Mouse (Mus musculus) megakaryocyte progenitor cell, adult 5-6 weeks (primary cell): ENCODE measurements around the gene Kcnk18. TPM values are rescaled to one million over a fixed set of nuclear protein-coding genes. Genes with fewer than 3 reads are reported as not detected.

ENCODE experiments used
- ATAC-seq: replicated peaks from 2 replicates; pipeline ENCODE4 v1.8.0; 2016; ENCODE audit warnings: mild to moderate bottlenecking, moderate TSS enrichment, inconsistent platforms; ENCODE audit not compliant: poor library complexity
- total RNA-seq, 2 experiments: library from RNA; stranded (forward) in 1 of 2; stranded (reverse) in 1 of 2; fragments of 157-497, 149-512 nt in 1 of 2; fragments of 200-1000 nt in 1 of 2; gene quantifications; 2 replicates each; pipeline versions ENCODE4 v1.2.3 to v1.2.4; 2015 to 2017

Gene Kcnk18
- total RNA-seq, 2 experiments from 2014 or later: not detected

GRCm38 (mm10) chr19:59221131-59221530, 2.1 kb downstream of the Kcnk18 start:
- ATAC-seq: no peak

DNA sequence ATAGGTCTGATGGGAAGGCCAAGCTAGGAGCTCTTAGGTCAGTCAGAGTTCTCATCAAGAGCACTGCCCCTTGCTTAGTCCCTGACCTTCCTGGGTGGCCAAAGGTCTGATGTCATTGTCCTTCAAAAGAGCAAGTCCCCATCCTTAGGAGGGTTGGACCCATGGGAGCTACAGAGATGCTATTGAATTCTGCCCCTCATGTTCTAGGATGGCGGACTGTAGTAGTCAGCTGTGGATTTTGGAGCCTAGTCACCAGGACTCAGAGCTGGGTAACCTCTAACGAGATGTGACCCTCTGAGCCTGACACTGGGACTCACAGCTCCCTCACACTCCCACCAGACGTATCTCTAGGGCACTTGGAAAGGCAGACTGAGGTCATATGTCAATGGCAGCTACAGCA, 9.4 kb downstream of the Kcnk18 start:
- ATAC-seq: no peak

- ATAC-seq: no peak
Observed at GRCm38 (mm10) chr19:59232786-59233185, 13.8 kb downstream of the Kcnk18 start.

DNA sequence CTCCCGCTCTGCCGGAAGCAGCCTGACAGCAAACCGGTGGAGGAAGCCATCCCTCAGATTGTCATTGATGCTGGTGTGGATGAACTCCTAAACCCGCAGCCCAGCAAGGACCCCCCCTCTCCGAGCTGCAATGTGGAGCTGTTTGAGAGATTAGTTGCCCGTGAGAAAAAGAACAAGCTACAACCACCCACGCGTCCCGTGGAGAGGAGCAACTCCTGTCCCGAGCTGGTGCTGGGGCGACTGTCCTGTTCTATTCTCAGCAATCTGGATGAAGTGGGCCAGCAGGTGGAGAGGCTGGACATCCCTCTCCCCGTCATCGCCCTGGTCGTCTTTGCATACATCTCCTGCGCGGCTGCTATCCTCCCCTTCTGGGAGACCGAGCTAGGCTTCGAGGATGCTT, 16.0 kb downstream of the Kcnk18 start:
- ATAC-seq: no peak

DNA sequence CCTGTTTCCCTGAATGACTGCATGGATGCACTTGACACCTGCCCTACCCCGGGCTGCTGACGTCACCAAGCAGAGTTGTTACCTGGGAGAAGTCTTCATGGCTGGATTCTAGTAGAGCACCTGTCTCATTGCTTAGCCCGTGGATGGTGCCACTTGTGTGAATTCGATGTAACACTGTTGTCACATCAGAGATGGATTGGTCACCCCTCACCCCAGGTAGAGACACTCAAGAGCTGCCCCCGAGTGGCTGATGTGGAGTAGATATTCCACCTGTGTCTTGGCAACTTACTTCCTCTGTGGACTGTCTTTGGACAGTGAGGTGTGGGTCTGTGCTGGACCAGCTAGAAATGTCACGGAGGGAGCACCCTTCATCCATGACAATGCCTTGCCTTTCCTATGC, 17.0 kb downstream of the Kcnk18 start:
- ATAC-seq: no peak

DNA sequence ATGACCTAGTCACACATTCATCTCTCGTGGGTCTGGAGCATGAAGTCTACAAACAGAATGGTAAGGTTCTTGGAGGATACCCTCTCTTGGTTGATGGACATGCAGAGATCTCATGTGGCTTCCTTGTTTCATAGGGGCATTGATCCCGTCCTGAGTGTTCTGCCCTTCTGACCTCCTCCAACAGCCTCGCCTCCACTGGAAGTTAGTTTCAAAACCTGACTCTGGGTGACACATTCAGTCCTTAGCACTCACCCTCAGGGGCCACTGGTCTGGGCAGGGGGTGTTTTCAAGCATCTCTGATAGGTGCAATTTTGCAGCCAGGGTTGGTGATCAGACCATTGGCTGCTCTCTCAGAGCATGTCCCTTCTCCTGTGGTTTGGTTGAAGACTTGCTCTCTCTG, 19.6 kb downstream of the Kcnk18 start:
- ATAC-seq: no peak

DNA sequence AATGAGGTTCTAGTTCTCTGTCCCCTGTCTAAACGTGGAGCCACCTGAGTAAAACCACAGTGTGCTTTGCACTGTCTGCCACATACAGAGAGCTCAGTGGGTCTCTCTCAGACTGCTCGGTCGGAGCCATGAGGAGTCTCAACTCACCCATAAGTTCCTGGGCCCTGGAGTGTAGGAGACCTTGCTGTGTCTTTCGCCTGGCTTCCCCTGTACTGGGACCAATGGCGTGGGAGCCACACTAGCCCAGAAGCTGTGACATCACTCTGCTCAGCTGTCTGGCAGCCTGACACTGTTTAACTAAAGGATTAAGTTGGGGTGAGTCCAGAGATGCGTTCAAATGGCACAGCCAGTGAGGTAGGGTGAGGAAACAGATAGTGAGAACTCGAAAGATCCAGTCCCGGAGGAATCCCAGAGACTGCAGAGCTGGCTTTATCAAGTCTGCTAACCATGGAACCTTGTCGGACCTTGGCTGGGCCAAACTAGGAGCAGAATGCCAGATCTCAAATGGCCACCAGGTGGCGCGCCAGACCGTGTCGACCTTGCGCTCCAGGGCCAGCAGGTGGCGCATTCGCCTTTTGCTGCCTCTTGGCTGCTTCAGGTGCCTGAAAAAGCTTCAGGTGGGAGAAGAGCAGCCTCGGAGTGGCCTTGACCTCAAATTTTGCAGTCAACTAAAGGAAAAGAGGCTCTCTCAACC, 20.3 kb downstream of the Kcnk18 start:
- peak; percentile 98 for ATAC-seq

GRCm38 (mm10) chr19:59241987-59242386, 23.0 kb downstream of the Kcnk18 start:
- no peak for ATAC-seq

- ATAC-seq: peak; percentile 51
Observed at GRCm38 (mm10) chr19:59243057-59243456, 24.0 kb downstream of the Kcnk18 start.

GRCm38 (mm10) chr19:59248144-59248543, 29.1 kb downstream of the Kcnk18 start:
- peak; percentile 9; the same call in 1 of the 2 replicates for ATAC-seq

GRCm38 (mm10) chr19:59248553-59249286, 29.7 kb downstream of the Kcnk18 start:
- peak; percentile 62 for ATAC-seq

- ATAC-seq: peak; percentile 66
Observed at GRCm38 (mm10) chr19:59252651-59253050, 33.6 kb downstream of the Kcnk18 start.

DNA sequence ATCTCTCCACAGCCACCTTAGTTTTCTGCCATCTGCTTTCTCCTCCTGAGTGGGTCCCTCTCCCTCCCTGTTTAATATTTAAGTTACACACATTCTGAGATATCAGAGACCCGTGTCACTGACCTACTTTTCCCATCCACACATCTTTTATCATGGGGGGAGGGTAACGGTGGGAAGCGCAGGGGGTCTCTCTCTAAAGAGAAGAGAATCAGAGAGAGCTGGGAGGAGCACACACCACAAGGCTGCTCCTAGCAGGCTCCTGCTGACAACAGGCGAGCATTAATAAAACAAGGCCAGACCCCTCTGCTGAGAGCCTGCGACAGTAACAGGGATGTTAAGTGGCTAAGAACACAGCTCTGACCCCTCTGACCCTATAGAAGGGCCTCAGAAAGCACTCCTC, 40.6 kb downstream of the Kcnk18 start:
- no peak for ATAC-seq

DNA sequence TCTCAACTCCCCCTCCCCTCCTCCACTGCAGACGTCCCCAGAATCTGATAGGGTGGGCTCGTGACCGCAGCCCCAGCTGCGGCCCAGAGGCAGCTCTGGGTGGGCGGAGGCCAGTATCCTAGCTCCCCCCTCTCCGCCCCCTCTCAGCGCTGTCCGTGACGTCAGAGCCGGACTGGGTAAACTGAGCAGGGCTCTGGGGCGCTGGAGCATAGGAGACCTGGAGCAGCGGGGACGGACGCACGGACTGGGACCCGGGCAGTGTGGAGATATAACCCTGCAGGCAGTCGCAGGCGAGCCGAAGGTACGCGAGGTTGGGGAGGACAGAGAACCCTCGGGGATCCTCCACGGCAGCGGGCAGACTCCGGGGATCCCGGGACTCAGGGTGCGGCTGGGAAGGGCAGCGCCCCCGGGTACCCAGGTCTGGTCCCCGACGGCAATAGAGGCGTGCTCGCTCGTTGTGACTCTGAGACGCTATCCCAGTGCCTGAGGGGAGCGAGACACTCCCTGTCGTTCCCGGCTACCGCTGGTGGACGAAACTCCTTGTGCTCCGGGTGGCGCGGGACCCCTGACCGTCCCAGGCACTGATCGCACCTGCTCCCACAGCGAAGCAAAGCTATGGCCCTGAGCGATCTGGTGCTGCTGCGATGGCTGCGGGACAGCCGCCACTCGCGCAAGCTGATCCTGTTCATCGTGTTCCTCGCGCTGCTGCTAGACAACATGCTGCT, 41.9 kb downstream of the Kcnk18 start, which contains the start of gene Slc18a2:
TSS of gene Slc18a2 (plus strand) at position 179 of the 725 bp plus-strand sequence.
- ATAC-seq: peak; percentile 65

DNA sequence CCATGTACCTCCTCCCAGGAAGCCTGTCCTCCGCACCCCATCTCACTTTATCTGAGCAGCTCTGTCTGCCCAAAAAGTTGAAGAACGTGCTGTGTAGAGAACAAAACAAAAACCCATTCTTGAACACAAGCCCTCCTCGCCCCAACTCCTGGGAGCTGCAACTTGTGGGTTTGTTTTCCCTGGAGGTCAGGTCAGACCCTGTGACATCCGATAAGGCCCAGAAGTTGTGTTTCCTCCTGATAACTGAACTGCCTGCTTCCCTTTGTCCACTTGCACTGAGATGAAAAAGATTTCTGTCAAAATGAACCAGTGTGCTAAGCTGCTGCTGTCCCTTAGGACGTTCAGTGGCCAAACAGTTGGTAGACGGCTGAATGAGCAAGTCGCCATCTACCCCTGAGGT, 42.6 kb downstream of the Kcnk18 start:
- ATAC-seq: peak; percentile 30

- ATAC-seq: no peak
Observed at GRCm38 (mm10) chr19:59263171-59263570, 44.2 kb downstream of the Kcnk18 start.

DNA sequence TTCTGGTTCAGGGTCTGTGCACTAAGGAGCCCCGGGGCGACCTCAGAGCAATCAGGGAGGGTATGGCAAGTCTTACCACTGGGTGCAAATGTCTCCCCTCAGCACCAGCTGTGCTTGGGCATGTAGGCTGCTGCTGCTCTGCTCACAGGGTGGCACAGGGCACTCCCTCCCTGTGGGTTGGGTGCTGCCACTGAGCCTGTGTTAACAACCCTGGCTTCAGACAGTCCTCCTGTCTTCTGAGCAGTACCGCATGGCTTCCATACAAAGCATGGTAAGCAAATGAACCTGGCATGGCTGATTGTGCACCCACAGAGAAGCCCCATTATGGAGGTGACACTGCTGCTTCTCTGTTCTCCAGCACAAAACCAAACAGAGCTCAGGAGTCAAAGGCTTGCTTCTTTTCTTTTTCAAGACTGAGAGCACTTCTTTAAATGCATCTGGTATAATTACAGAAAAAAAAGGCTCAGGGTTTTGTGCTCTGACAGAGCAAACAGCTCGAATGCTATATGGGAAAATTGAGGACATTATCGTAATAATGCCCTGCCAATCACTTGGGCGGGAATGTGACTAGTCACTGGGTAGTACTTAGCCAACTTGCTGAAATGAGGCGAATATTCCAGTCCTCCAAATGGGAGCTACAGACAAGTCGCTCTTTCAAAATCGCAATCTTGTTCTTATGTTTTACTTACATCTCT, 46.0 kb downstream of the Kcnk18 start:
- 0 out of 2 replicates have a peak, but pooled peaks have one; percentile 9 for ATAC-seq

DNA sequence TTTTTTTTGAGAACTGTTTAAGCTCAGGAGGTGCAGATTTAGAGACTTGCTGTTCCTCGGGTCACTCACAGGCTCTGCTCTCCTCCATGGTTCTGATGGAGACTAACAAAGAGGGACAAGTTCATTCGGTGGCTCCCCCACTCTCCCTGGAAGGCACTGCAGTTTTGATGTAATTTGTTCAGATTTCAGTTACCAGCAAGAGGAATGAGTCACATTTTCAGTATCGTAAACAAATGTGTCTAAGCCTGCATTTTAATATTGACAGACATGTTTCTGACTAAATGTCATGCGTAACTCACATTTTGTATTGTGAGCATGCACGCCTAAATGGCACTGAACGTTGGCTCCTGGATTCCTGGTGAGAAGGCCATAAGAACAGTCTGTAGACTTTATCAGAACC, 46.9 kb downstream of the Kcnk18 start:
- no peak for ATAC-seq

- 0 out of 2 replicates have a peak, but pooled peaks have one; percentile 17 for ATAC-seq
Observed at GRCm38 (mm10) chr19:59267417-59267963, 48.5 kb downstream of the Kcnk18 start.

DNA sequence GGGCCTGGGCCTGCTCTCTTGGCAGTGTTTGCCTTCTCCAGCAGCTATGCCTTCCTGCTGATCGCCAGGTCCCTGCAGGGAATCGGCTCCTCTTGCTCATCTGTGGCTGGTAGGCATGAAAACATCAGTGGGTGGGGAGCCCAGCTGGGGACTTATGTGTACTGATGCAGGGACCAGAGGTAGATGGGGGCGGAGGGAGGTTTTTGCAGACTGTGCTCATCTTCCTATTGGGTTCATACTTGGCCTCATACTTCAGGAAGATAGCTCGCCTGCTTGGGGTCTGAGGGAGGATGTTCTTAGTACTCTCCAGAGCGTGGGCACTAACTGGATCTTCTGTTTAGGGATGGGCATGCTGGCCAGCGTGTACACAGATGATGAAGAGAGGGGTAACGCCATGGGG, 54.2 kb downstream of the Kcnk18 start:
- ATAC-seq: no peak

GRCm38 (mm10) chr19:59276354-59276753, 57.3 kb downstream of the Kcnk18 start:
- ATAC-seq: no peak
